Mouse (Mus musculus) megakaryocyte, embryonic 14.5 days (primary cell): ENCODE measurements around the gene Gadd45gip1.

Experiments used
- FLI1 ChIP-seq: IDR thresholded peaks from 2 replicates; pipeline ENCODE4 v1.6.1; 2012; ENCODE audit warnings: low read length, inconsistent platforms, mixed read lengths
- GATA1 ChIP-seq: IDR thresholded peaks from 3 replicates; pipeline ENCODE4 v1.6.1; 2012; ENCODE audit warnings: mixed read lengths, low read length, inconsistent platforms, borderline replicate concordance

GRCm38 (mm10) chr8:84794486-84794885 lies 36.8 kb upstream of the Gadd45gip1 start:
- TF ChIP-seq GATA1, result no peak
- TF ChIP-seq FLI1, result no peak
